Mouse (Mus musculus): ENCODE measurements at regions not wholly inside any gene's neighbourhood (a gene's known extent, or its start where the extent isn't known, plus 50 kb on each side); places are given as distances from the start of the nearest gene placed in this dataset.

DNA sequence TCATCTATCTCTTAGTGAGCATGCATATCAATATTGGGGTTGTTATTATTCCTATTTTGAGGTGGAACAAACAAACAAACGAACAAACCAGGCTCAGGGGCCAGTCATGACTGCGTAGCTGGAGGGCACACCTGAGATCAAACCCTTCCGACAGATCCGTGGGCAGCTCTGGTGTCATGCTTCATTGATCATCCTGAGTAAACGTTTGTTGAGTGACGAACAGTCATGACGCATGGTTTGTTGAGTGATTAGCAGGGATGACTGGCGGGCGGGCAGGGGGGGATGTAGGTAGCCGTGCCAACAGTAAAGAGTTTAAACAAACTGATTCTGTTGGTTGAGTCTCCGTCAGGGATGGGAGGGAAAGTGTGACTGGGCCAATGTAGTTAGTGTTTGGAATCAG, 55.8 kb downstream of the Camk2n1 start:
- no peak for DNase-seq

DNA sequence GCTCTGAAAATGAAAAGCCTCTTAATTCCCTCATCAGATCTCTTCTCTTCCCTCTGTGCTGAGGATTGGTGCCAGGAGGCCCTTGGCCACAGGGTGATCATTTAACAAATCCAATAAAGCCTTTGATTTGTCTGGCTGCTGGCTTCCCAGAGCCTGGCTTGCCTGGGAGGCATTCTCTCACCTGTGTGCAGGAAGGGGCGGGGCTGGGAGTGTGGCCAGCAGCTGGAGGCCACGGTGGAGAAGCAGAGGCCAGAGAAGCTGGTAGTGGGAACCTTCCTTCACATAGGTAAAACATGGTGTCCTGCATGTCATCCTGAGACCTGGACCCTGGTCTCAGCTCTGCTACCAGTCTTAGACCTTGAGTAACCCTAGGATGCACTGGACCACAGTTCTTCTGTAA, 59.8 kb downstream of the Camk2n1 start:
- no peak for DNase-seq
- intact Hi-C loops (cut with DNase I; ENCODE audit: low total_unique reads): no loop called here

More for the DNA sequence above, 55.8 kb downstream of the Camk2n1 start:
- intact Hi-C loops (cut with DNase I; ENCODE audit: low total_unique reads): loop anchor here (10.0 kb wide), 1 partner anchor 55 kb away; no protein-coding TSS in a partner anchor
